Mouse (Mus musculus): ENCODE data around the gene Sall2. TPM values are rescaled to one million over a fixed set of nuclear protein-coding genes. Genes with fewer than 3 reads are reported as not detected.
A peak's percentile ranks its signal among the peaks of the same experiment; 100 is the strongest.

The Sall2 gene
- total and polyA plus RNA-seq, 3 experiments, result not detected

DNA sequence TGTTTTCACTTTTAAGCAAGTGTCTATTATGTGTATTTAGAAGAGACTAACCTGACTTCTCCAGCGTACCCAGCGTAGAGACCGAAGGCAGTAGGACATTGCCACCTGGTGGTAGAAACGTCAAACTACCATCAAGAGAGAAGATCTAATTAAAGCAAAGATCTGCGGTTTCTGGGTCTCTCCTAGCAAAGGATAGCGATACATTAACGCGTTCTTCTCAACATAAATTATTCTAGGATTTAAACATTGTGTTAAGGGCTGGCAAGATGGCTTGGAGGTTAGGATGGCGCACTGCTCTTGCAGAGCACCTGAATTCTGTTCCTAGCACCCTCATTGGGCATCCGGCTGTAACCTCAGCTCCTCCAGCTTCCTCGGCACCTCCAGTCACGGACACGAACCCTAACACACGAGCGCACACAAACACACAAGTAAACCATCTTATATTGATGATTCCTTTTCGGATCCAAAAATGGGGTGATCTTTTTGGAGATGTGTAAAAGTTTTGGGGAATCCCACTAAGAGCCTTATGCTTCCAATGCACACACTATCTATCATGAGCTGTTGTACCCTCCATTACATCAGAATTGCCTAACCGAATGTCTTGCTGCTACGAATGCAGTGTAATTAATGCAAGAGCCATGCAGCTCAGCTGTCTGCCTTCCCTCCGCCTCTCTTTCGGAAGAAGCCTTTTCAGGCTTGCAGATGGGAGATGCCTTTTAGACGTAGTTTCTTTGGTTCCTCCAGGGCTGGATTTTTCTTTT lies 10.4 kb upstream of the Sall2 start:
- H3K27me3 ChIP-seq (ENCODE audit: control insufficient read depth in 1 of 2, insufficient read depth in 2 of 2, low read length in 2 of 2), result peaks cover 3% of the 10 kb centered on the region in 2 experiments; a peak in 3 of 4 replicates
- H3K36me3 ChIP-seq (ENCODE audit: control insufficient read depth in 1 of 2, insufficient read depth in 2 of 2, low read length in 2 of 2), result no peaks in the 10 kb centered on the region; a peak in 1 of 4 replicates
- H3K9ac ChIP-seq (ENCODE audit: control insufficient read depth, low read depth, low read length, poor library complexity, severe bottlenecking), result no peak overlapping the region
- H3K4me1 ChIP-seq (ENCODE audit: control insufficient read depth in 1 of 2, insufficient read depth in 2 of 2, low read length in 2 of 2), result peaks cover 0 to 3% of the 10 kb centered on the region in 2 experiments; a peak in 1 of 4 replicates
- H3K4me3 ChIP-seq (ENCODE audit: control insufficient read depth in 1 of 2, insufficient read depth in 1 of 2, low read depth in 2 of 2, low read length in 2 of 2), result peak overlapping the region; percentile 10 to 37; a peak in 3 of 4 replicates
- no peaks in the 10 kb centered on the region for H3K9me3 ChIP-seq (replicated peaks; ENCODE audit: insufficient read depth, low read length)
- peak; percentile 86 for DNase-seq (ENCODE audit: low read depth, low spot score)
- no peak overlapping the region for H3K27ac ChIP-seq (ENCODE audit: control insufficient read depth, low read depth, low read length)
- no peaks in the 10 kb centered on the region for H3K79me2 ChIP-seq (ENCODE audit: control insufficient read depth, insufficient read depth, low read length, poor library complexity)
- no peak for TF ChIP-seq ZNF384 (IDR thresholded peaks at IDR 0.05; ENCODE audit: low read depth, low read length)
- TF ChIP-seq ZC3H11A (IDR thresholded peaks at IDR 0.05; ENCODE audit: low read depth, low read length), result peak; percentile 94
- no peak for TF ChIP-seq TCF12 (IDR thresholded peaks at IDR 0.05; ENCODE audit: low read depth, low read length)
- no peak for TF ChIP-seq E2F4 (IDR thresholded peaks at IDR 0.05; ENCODE audit: borderline replicate concordance, low read depth, low read length)
- TF ChIP-seq MXI1 (IDR thresholded peaks at IDR 0.05; ENCODE audit: low read depth, low read length), result no peak
- no peak for TF ChIP-seq ETS1 (IDR thresholded peaks at IDR 0.05; ENCODE audit: low read depth, low read length)
- no peak for TF ChIP-seq RCOR1 (IDR thresholded peaks at IDR 0.05; ENCODE audit: low read depth, low read length)
- TF ChIP-seq POLR2AphosphoS5 (IDR thresholded peaks at IDR 0.05; ENCODE audit: borderline replicate concordance, low read depth, low read length), result no peak
- TF ChIP-seq MEF2A (IDR thresholded peaks at IDR 0.05; ENCODE audit: extremely low read depth, insufficient replicate concordance, low read depth, low read length, poor library complexity, severe bottlenecking), result no peak
- TF ChIP-seq MAFK (IDR thresholded peaks at IDR 0.05; ENCODE audit: borderline replicate concordance, low read depth, low read length), result no peak
- no peak for TF ChIP-seq NELFE (IDR thresholded peaks at IDR 0.05; ENCODE audit: low read depth, low read length)
- TF ChIP-seq MAX (IDR thresholded peaks at IDR 0.05; ENCODE audit: low read length), result no peak
- peak; percentile 46; the same call in 1 of the 2 replicates for TF ChIP-seq JUND (IDR thresholded peaks at IDR 0.05; ENCODE audit: low read depth, low read length)
- TF ChIP-seq TBP (IDR thresholded peaks at IDR 0.05; ENCODE audit: low read depth, low read length), result no peak
- no peak for TF ChIP-seq MYB (IDR thresholded peaks at IDR 0.05; ENCODE audit: low read depth, low read length)
- TF ChIP-seq SIN3A (IDR thresholded peaks at IDR 0.05; ENCODE audit: low read length), result peak; percentile 51
- TF ChIP-seq RAD21 (IDR thresholded peaks at IDR 0.05; ENCODE audit: low read depth, low read length), result peak; percentile 95
- no peak for TF ChIP-seq ZKSCAN1 (IDR thresholded peaks at IDR 0.05; ENCODE audit: low read depth, low read length)
- no peak for TF ChIP-seq KAT2A (conservative IDR thresholded peaks at IDR 0.05; ENCODE audit: low read depth, low read length)
- no peak for TF ChIP-seq GABPA (IDR thresholded peaks at IDR 0.05; ENCODE audit: low read depth, low read length)
- no peak for TF ChIP-seq HCFC1 (IDR thresholded peaks at IDR 0.05; ENCODE audit: low read depth, low read length)
- no peak for TF ChIP-seq USF2 (IDR thresholded peaks at IDR 0.05; ENCODE audit: borderline replicate concordance in 1 of 2, insufficient read depth in 1 of 2, low read depth in 1 of 2, low read length in 2 of 2)
- no peak for TF ChIP-seq POLR2AphosphoS2 (IDR thresholded peaks at IDR 0.05; ENCODE audit: low read length)
- no peak for TF ChIP-seq UBTF (IDR thresholded peaks at IDR 0.05; ENCODE audit: borderline replicate concordance, insufficient read depth, low read depth, low read length)
- TF ChIP-seq MAZ (IDR thresholded peaks at IDR 0.05; ENCODE audit: low read depth, low read length), result no peak
- TF ChIP-seq GATA1 (IDR thresholded peaks at IDR 0.05; ENCODE audit: low read depth, low read length), result no peak
- no peak for TF ChIP-seq POLR2A (IDR thresholded peaks at IDR 0.05; ENCODE audit: control insufficient read depth in 1 of 2, insufficient read depth in 1 of 2, low read depth in 1 of 2, low read length in 2 of 2, poor library complexity in 1 of 2)
- no peak for TF ChIP-seq CHD2 (IDR thresholded peaks at IDR 0.05; ENCODE audit: low read length)
- TF ChIP-seq SMC3 (IDR thresholded peaks at IDR 0.05; ENCODE audit: low read depth, low read length), result peak; percentile 95
- no peak for TF ChIP-seq CHD1 (IDR thresholded peaks at IDR 0.05; ENCODE audit: low read depth, low read length)
- TF ChIP-seq USF1 (IDR thresholded peaks at IDR 0.05; ENCODE audit: low read depth, low read length), result no peak
- TF ChIP-seq TAL1 (IDR thresholded peaks at IDR 0.05; ENCODE audit: low read length), result no peak
- no peak for TF ChIP-seq ZMIZ1 (IDR thresholded peaks at IDR 0.05; ENCODE audit: low read depth, low read length)
- no peak for TF ChIP-seq NRF1 (IDR thresholded peaks at IDR 0.05; ENCODE audit: insufficient read depth, low read depth, low read length, poor library complexity, severe bottlenecking)
- no peak for TF ChIP-seq ELF1 (IDR thresholded peaks at IDR 0.05; ENCODE audit: low read depth, low read length)
- TF ChIP-seq MYC (IDR thresholded peaks at IDR 0.05; ENCODE audit: low read depth, low read length), result 0 out of 2 replicates have a peak, but pooled peaks have one; percentile 17
- no peak for TF ChIP-seq EP300 (IDR thresholded peaks at IDR 0.05; ENCODE audit: low read depth in 1 of 2, low read length in 2 of 2)

Measured in MEL (cell line).